Mouse (Mus musculus) hindbrain, postnatal 0 days (tissue): Measurements from ENCODE around the gene Crhr2. TPM values are rescaled to one million over a fixed set of nuclear protein-coding genes. Genes with fewer than 3 reads are reported as not detected.

Experiments used
- ATAC-seq: fragments of 200-750 bp; cut with Nextera tagmentation; 2 replicates; pipeline ENCODE4 v1.8.0; 2017; ENCODE audit warnings: mild to moderate bottlenecking, moderate TSS enrichment, moderate library complexity
- DNase-seq: peaks from one replicate; pipeline ENCODE4 v3.0.0-alpha.2; 2015; ENCODE audit warnings: low spot score
- H3K27ac ChIP-seq: fragments of 300-500 bp; sonication (generic); 2 replicates; pipeline ENCODE4 v1.5.1; 2014; ENCODE audit warnings: mild to moderate bottlenecking
- H3K27me3 ChIP-seq: fragments of 300-500 bp; sonication (generic); 2 replicates; pipeline ENCODE4 v1.6.1; 2014; ENCODE audit warnings: low read length, mixed read lengths; ENCODE audit not compliant: insufficient read depth
- H3K36me3 ChIP-seq: fragments of 300-500 bp; sonication (generic); 2 replicates; pipeline ENCODE4 v1.6.1; 2014; ENCODE audit warnings: low read length, mixed read lengths; ENCODE audit not compliant: insufficient read depth
- H3K4me1 ChIP-seq: fragments of 300-500 bp; sonication (generic); 2 replicates; pipeline ENCODE4 v1.6.1; 2014; ENCODE audit warnings: antibody characterized with exemption, low read length, mixed read lengths; ENCODE audit not compliant: insufficient read depth
- H3K4me2 ChIP-seq: fragments of 300-500 bp; sonication (generic); 2 replicates; pipeline ENCODE4 v1.6.1; 2014; ENCODE audit warnings: low read depth, mild to moderate bottlenecking, low read length, moderate library complexity, mixed read lengths
- H3K4me3 ChIP-seq: fragments of 300-500 bp; sonication (generic); 2 replicates; pipeline ENCODE4 v1.5.1; 2014; ENCODE audit warnings: low read length
- H3K9ac ChIP-seq: fragments of 300-500 bp; sonication (generic); replicated peaks from 2 replicates; pipeline ENCODE4 v1.6.1; 2014; ENCODE audit warnings: mild to moderate bottlenecking, low read length, moderate library complexity, mixed read lengths
- H3K9me3 ChIP-seq: fragments of 300-500 bp; sonication (generic); 2 replicates; pipeline ENCODE4 v1.6.1; 2016; ENCODE audit warnings: low read length, mixed read lengths
- CTCF ChIP-seq: IDR thresholded peaks from 2 replicates; pipeline ENCODE4 v1.5.1; 2016; ENCODE audit warnings: antibody characterized with exemption, control low read depth, low read depth
- WGBS: fragments of 180-500 bp; shearing (Covaris S2); extraction: QIAGEN DNeasy Blood & Tissue Kit; methylation state at CpG from one replicate; pipeline ENCODE4 v1.1.7; 2014; 5-methylcytosine and 5-hydroxymethylcytosine counted together
- polyA plus RNA-seq: library from polyadenylated mRNA; unstranded; fragments of >200 nt; fragmentation: Nextera tagmentation; extraction: Ambion mirVana; gene quantifications from 2 replicates; pipeline ENCODE4 v1.2.1, GENCODE M21; 2015
- total RNA-seq: library from RNA; depleted of rRNA; stranded (reverse); fragments of >200 nt; gene quantifications from 2 replicates; pipeline ENCODE4 v1.2.3, GENCODE M21; 2014

Gene Crhr2
- total and polyA plus RNA-seq, 2 experiments from 2014 or later = 1.5 to 3.0 TPM

GRCm38 (mm10) chr6:55093431-55094146 is 39.2 kb downstream of the Crhr2 start:
- Histone ChIP-seq H3K9ac (no peak overlapping the region), H3K27me3 (no peaks in the 10 kb centered on the region), H3K4me3 (no peak overlapping the region), H3K27ac (no peak overlapping the region), H3K4me1 (no peaks in the 10 kb centered on the region), H3K36me3 (no peaks in the 10 kb centered on the region), H3K9me3 (no peaks in the 10 kb centered on the region), H3K4me2 (no peak overlapping the region)
- TF ChIP-seq CTCF = no peak
- ATAC-seq = peak; percentile 31; the same call in 1 of the 2 replicates
- 66% methylated on average over 6 of the region's 6 CpGs for WGBS
- DNase-seq = no peak

GRCm38 (mm10) chr6:55091396-55091795 is 41.4 kb downstream of the Crhr2 start:
- Histone ChIP-seq H3K4me3 (no peak overlapping the region), H3K9me3 (no peaks in the 10 kb centered on the region), H3K9ac (no peak overlapping the region), H3K4me1 (no peaks in the 10 kb centered on the region), H3K27ac (no peak overlapping the region), H3K4me2 (no peak overlapping the region), H3K36me3 (no peaks in the 10 kb centered on the region), H3K27me3 (no peaks in the 10 kb centered on the region)
- DNase-seq (no peak), ATAC-seq (no peak)
- WGBS = 91% methylated on average over 9 of the region's 9 CpGs
- no peak for TF ChIP-seq CTCF

DNA sequence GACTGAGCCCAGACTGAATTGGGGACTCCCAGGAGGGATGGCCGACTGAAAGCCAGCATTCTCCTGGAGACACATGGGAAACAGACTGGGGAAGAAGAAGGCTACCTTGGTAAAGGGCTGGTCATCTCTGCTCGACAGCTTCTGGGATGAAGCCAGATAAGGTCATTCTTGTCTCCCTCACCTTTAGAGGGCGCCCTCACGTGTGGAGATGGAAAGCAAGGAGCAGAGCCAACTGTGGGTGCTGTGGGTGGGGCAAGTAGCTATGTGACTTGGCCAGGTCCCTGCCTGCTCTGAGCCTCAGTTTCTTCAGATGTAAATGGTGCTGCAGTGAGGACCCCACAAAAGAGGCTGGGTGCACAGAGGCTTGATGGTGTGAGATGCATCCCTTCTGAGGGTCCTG is 42.2 kb downstream of the Crhr2 start:
- ATAC-seq (no peak), DNase-seq (no peak)
- WGBS = 43% methylated on average over 4 of the region's 4 CpGs
- Histone ChIP-seq H3K9ac (no peak overlapping the region), H3K4me2 (no peak overlapping the region), H3K4me1 (no peaks in the 10 kb centered on the region), H3K36me3 (no peaks in the 10 kb centered on the region), H3K27ac (no peak overlapping the region), H3K9me3 (no peaks in the 10 kb centered on the region), H3K4me3 (no peak overlapping the region), H3K27me3 (no peaks in the 10 kb centered on the region)
- no peak for TF ChIP-seq CTCF

- WGBS = 59% methylated on average over 4 of the region's 4 CpGs
Measured at GRCm38 (mm10) chr6:55087355-55087754, 45.5 kb downstream of the Crhr2 start.

DNA sequence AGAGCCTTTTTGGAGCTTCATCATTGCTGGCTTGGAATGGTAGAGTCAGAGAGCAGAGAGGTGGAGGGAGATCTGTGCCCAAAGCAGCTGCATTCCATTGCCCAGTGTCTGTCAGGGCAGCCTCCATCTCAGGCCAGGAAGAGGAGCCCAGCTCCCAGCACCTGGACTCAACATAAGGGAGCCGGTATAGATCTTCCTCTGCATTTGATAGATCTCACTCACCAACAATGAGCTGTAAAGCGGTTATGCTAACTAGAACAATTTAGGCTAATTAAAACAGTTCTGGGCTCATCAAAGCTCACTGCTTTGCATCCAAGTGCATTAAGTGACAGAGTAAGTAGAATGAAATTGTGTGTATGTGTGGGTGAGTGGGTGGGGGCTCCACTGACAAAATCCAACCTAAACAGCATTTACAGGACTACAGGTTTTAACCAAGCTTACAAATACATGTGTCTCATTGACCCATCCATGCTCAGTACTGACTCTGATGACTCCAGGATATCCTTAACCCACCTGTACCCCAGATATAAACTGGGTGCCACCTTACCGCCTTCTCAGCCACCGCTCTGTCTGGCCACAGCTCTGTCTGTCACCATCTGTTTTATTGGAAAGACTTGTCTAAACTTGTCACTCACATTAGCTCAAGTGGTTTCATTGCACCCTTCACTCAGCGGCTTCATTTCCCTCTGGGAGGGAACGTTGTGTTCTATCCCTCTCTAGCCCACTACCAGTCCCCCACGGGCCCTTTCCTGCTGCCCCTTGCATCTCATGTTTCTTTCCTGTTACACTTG is 50.4 kb downstream of the Crhr2 start:
- no peaks in the 10 kb centered on the region for H3K4me1 ChIP-seq
- DNase-seq (no peak), ATAC-seq (0 out of 2 replicates have a peak, but pooled peaks have one; percentile 16)
- no peak for TF ChIP-seq CTCF
- no peak overlapping the region for H3K9ac ChIP-seq
- no peak overlapping the region for H3K27ac ChIP-seq
- peaks cover 30% of the 10 kb centered on the region for H3K36me3 ChIP-seq
- no peaks in the 10 kb centered on the region for H3K9me3 ChIP-seq
- H3K4me3 ChIP-seq = no peak overlapping the region
- WGBS = 77% methylated on average over 7 of the region's 7 CpGs
- no peaks in the 10 kb centered on the region for H3K27me3 ChIP-seq
- H3K4me2 ChIP-seq = no peak overlapping the region

More at GRCm38 (mm10) chr6:55087355-55087754, 45.5 kb downstream of the Crhr2 start:
- no peaks in the 10 kb centered on the region for H3K36me3 ChIP-seq
- no peaks in the 10 kb centered on the region for H3K4me1 ChIP-seq
- no peak for ATAC-seq
- H3K9me3 ChIP-seq = no peaks in the 10 kb centered on the region
- H3K4me2 ChIP-seq = no peak overlapping the region
- H3K27me3 ChIP-seq = no peaks in the 10 kb centered on the region
- no peak overlapping the region for H3K27ac ChIP-seq
- DNase-seq = no peak
- H3K9ac ChIP-seq = no peak overlapping the region
- TF ChIP-seq CTCF = no peak
- H3K4me3 ChIP-seq = no peak overlapping the region

GRCm38 (mm10) chr6:55081379-55081778 is 51.4 kb downstream of the Crhr2 start:
- Histone ChIP-seq H3K27me3 (no peaks in the 10 kb centered on the region), H3K4me3 (no peak overlapping the region), H3K9me3 (no peaks in the 10 kb centered on the region), H3K4me1 (no peaks in the 10 kb centered on the region), H3K36me3 (peaks cover 41% of the 10 kb centered on the region), H3K4me2 (no peak overlapping the region), H3K27ac (no peak overlapping the region), H3K9ac (no peak overlapping the region)
- 91% methylated on average over 3 of the region's 3 CpGs for WGBS
- TF ChIP-seq CTCF = no peak
- DNase-seq = no peak
- ATAC-seq = no peak
